Mouse (Mus musculus): ENCODE results near the gene Epb41l4b. TPM values are rescaled to one million over a fixed set of nuclear protein-coding genes. Genes with fewer than 3 reads are reported as not detected.

Epb41l4b gene
- polyA plus RNA-seq, 1 experiment from 2014 or later = 0.29 TPM

DNA sequence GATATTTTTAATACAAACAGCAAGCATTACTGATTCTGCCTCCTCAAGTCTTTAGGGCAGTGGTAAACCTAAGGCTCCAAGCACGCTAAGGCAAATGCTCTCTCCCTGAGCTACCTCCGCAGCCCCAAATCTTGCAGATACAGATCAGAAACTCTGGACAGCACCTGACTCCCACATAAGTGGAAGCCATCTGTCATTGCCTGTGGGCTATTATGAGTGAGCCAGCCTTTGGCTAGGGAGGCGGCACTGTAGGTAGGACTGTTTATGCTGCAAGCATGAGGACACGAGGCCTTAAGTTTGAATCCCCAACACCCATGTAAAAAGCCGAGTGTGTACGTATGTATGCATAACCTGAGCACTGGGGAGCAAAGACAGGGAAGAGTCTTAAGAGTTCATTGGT is 179.6 kb downstream of the Epb41l4b start:
- no peak for ATAC-seq (ENCODE audit: insufficient number of reproducible peaks, low FRiP score)
- no peaks in the 10 kb centered on the region for H3K9me3 ChIP-seq (replicated peaks)
- no peaks in the 10 kb centered on the region for H3K4me1 ChIP-seq (replicated peaks)
- H3K36me3 ChIP-seq = no peaks in the 10 kb centered on the region
- no peak overlapping the region for H3K9ac ChIP-seq
- H3K4me2 ChIP-seq = no peak overlapping the region
- no peaks in the 10 kb centered on the region for H3K27me3 ChIP-seq (replicated peaks)
- no peak overlapping the region for H3K4me3 ChIP-seq
- H3K27ac ChIP-seq (ENCODE audit: poor library complexity, severe bottlenecking) = no peak overlapping the region
- 85% methylated on average over 6 of the region's 6 CpGs for WGBS

DNA sequence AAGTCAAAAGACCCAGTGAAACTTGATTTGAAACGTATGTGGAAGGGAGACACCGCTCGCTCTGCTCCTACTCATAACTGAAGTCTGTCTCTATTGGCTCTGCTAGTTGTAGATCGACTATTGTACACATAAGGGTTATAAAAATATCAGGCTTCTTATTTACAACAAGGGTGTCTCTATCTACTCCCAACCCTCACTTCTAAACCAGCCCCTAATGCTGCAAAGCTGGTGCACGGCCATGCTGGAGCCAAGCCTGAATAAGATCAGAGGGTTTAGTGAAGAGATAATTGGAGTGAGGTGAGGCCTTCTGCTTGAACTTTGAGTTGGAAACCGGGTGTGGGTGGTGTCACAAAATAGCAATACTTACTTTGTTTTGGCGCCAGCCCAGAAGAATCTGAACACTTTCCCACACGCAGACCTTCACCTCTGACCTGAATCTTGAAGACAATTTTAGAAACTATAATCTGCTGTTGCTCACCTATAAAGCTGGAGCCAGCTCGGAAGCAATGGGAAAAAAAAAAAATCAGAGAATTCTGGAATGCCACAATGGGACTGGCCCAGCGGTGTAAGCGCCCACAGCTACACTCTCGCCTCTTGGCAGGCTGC is 181.8 kb downstream of the Epb41l4b start:
- no peak overlapping the region for H3K9ac ChIP-seq
- ATAC-seq (ENCODE audit: insufficient number of reproducible peaks, low FRiP score) = no peak
- H3K4me3 ChIP-seq = no peak overlapping the region
- no peaks in the 10 kb centered on the region for H3K27me3 ChIP-seq (replicated peaks)
- 69% methylated on average over 12 of the region's 12 CpGs for WGBS
- H3K36me3 ChIP-seq = no peaks in the 10 kb centered on the region
- H3K9me3 ChIP-seq (replicated peaks) = no peaks in the 10 kb centered on the region
- H3K4me1 ChIP-seq (replicated peaks) = peaks cover 6% of the 10 kb centered on the region
- no peak overlapping the region for H3K4me2 ChIP-seq
- no peak overlapping the region for H3K27ac ChIP-seq (ENCODE audit: poor library complexity, severe bottlenecking)

DNA sequence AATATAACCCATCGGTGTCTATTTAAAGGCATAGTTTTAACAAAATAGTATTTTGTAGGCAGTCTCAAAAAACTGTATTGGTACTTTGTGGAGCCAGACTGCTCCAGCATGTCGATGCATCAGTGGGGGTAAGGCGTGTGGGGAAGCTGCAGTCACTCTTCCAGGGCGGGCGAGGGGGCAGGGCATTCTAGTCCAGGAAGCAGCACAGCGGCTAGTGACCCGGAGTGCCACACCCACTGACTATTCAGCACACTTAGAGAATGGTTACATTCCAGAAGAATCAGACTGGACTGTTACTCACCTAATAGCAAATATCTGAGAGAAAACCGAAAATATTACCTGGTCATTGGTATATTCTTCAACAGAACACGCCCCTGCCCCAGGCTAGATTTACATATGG is 185.7 kb downstream of the Epb41l4b start:
- no peak overlapping the region for H3K27ac ChIP-seq (ENCODE audit: poor library complexity, severe bottlenecking)
- no peak overlapping the region for H3K4me3 ChIP-seq
- peaks cover 10% of the 10 kb centered on the region for H3K4me1 ChIP-seq (replicated peaks)
- H3K4me2 ChIP-seq = 0 out of 2 replicates have a peak overlapping the region, but pooled peaks have one; percentile 13
- no peaks in the 10 kb centered on the region for H3K9me3 ChIP-seq (replicated peaks)
- no peaks in the 10 kb centered on the region for H3K27me3 ChIP-seq (replicated peaks)
- 36% methylated on average over 9 of the region's 9 CpGs for WGBS
- no peak for ATAC-seq (ENCODE audit: insufficient number of reproducible peaks, low FRiP score)
- no peak overlapping the region for H3K9ac ChIP-seq
- no peaks in the 10 kb centered on the region for H3K36me3 ChIP-seq

- ATAC-seq (ENCODE audit: insufficient number of reproducible peaks, low FRiP score) = no peak
- WGBS = 58% methylated on average over 6 of the region's 6 CpGs
- Histone ChIP-seq H3K27me3 (replicated peaks) (no peaks in the 10 kb centered on the region), H3K4me3 (no peak overlapping the region), H3K4me1 (replicated peaks) (peaks cover 10% of the 10 kb centered on the region), H3K36me3 (no peaks in the 10 kb centered on the region), H3K27ac (ENCODE audit: poor library complexity, severe bottlenecking) (no peak overlapping the region), H3K9me3 (replicated peaks) (no peaks in the 10 kb centered on the region), H3K4me2 (no peak overlapping the region), H3K9ac (no peak overlapping the region)
Measured at GRCm38 (mm10) chr4:56953235-56953634, 190.0 kb downstream of the Epb41l4b start.

- Histone ChIP-seq H3K4me2 (no peak overlapping the region), H3K4me1 (replicated peaks) (peaks cover 6% of the 10 kb centered on the region), H3K27ac (ENCODE audit: poor library complexity, severe bottlenecking) (no peak overlapping the region), H3K9ac (no peak overlapping the region), H3K36me3 (no peaks in the 10 kb centered on the region), H3K9me3 (replicated peaks) (no peaks in the 10 kb centered on the region), H3K4me3 (no peak overlapping the region), H3K27me3 (replicated peaks) (no peaks in the 10 kb centered on the region)
- 78% methylated on average over 3 of the region's 3 CpGs for WGBS
- no peak for ATAC-seq (ENCODE audit: insufficient number of reproducible peaks, low FRiP score)
Measured at GRCm38 (mm10) chr4:56951701-56952100, 191.5 kb downstream of the Epb41l4b start.

DNA sequence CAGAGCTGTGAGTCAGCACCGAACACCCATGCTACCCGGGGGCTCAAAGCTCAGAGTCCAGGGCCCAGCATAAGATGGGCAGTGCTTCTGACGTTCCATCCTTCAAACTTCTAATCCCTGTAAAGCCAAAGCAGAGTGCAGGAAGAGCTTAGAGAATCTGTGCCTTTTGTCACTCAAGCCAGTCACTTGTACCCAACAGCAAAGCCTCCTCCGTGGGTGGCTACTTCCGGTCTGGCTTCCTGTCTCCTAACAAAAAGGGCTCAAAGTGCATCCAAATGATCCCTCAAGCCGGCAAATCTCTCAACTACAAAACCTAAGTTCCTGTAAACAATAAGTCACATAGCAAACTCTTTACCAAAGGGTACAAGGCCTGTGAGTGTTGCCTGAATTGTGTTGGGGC is 193.7 kb downstream of the Epb41l4b start:
- no peak overlapping the region for H3K4me2 ChIP-seq
- no peak overlapping the region for H3K9ac ChIP-seq
- peaks cover 13% of the 10 kb centered on the region for H3K4me1 ChIP-seq (replicated peaks)
- H3K27ac ChIP-seq (ENCODE audit: poor library complexity, severe bottlenecking) = no peak overlapping the region
- H3K9me3 ChIP-seq (replicated peaks) = no peaks in the 10 kb centered on the region
- no peak overlapping the region for H3K4me3 ChIP-seq
- H3K36me3 ChIP-seq = no peaks in the 10 kb centered on the region
- no peaks in the 10 kb centered on the region for H3K27me3 ChIP-seq (replicated peaks)
- ATAC-seq (ENCODE audit: insufficient number of reproducible peaks, low FRiP score) = no peak
- 62% methylated on average over 6 of the region's 6 CpGs for WGBS

- Histone ChIP-seq H3K9me3 (replicated peaks) (no peaks in the 10 kb centered on the region), H3K27me3 (replicated peaks) (no peaks in the 10 kb centered on the region), H3K36me3 (no peaks in the 10 kb centered on the region), H3K4me2 (peak within 1 kb of the TSS; percentile 75), H3K9ac (peak within 1 kb of the TSS; percentile 94), H3K4me1 (replicated peaks) (peaks cover 36% of the 10 kb centered on the region), H3K27ac (ENCODE audit: poor library complexity, severe bottlenecking) (peak within 1 kb of the TSS; percentile 85), H3K4me3 (peak within 1 kb of the TSS; percentile 85)
- peak; percentile 95 for ATAC-seq (ENCODE audit: insufficient number of reproducible peaks, low FRiP score)
- under 1% methylated on average over 106 of the region's 107 CpGs for WGBS
Measured at GRCm38 (mm10) chr4:56946641-56947640, 196.3 kb downstream of the Epb41l4b start, which contains the start of gene Tmem245. Tmem245 (minus strand) TSS chr4:56947437.

DNA sequence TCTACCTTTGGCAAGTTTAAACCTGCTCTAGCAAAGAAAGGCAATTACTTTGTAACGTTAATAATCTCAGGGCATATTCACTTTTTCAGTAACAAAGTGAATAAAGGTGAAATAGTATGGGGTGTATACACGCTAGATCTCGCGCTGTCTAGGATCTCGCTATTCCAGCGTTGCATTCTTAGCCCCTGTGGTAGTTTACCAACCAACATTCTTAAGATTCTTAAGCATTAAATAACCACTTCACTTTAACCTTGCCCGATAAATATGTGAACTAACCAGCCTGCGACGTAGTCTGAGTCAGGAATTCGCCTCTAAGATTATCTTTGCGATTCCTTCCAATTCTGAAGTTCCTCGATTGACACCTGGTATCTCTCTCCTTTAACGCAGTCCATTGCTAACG is 197.1 kb downstream of the Epb41l4b start:
- no peak for ATAC-seq (ENCODE audit: insufficient number of reproducible peaks, low FRiP score)
- H3K9ac ChIP-seq = peak overlapping the region; percentile 94
- peak overlapping the region; percentile 85 for H3K4me3 ChIP-seq
- H3K4me1 ChIP-seq (replicated peaks) = peaks cover 40% of the 10 kb centered on the region
- H3K27ac ChIP-seq (ENCODE audit: poor library complexity, severe bottlenecking) = peak overlapping the region; percentile 85
- H3K27me3 ChIP-seq (replicated peaks) = no peaks in the 10 kb centered on the region
- H3K36me3 ChIP-seq = no peaks in the 10 kb centered on the region
- H3K9me3 ChIP-seq (replicated peaks) = no peaks in the 10 kb centered on the region
- peak overlapping the region; percentile 75 for H3K4me2 ChIP-seq
- WGBS = 1% methylated on average over 14 of the region's 14 CpGs

DNA sequence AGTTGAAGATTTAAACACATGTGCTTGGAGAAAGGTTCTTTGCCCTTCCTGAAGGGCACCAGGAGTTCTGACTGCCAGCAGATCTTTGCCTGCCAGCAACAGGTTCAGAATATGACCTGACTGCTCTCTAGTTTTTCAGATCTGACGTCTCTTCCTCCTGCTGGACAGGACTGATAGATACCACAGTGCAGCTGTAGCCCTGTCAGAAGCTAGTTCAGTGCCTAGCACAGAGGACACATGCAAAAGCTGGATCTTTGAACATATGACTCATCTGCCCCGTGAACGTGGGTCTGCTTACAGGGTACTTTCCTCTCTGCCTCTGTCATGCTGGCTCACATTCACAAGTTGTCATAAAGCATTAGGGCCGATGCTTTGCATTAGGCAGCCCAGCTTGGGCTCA is 199.0 kb downstream of the Epb41l4b start:
- WGBS = 35% methylated on average over 4 of the region's 4 CpGs
- Histone ChIP-seq H3K4me3 (0 out of 2 replicates have a peak overlapping the region, but pooled peaks have one; percentile 15), H3K27ac (ENCODE audit: poor library complexity, severe bottlenecking) (peak overlapping the region; percentile 71), H3K4me1 (replicated peaks) (peaks cover 55% of the 10 kb centered on the region), H3K36me3 (no peaks in the 10 kb centered on the region), H3K4me2 (peak overlapping the region; percentile 58), H3K27me3 (replicated peaks) (no peaks in the 10 kb centered on the region), H3K9ac (peak overlapping the region; percentile 54), H3K9me3 (replicated peaks) (no peaks in the 10 kb centered on the region)
- ATAC-seq (ENCODE audit: insufficient number of reproducible peaks, low FRiP score) = no peak

- H3K27ac ChIP-seq (ENCODE audit: poor library complexity, severe bottlenecking) = 0 out of 2 replicates have a peak overlapping the region, but pooled peaks have one; percentile 71
Measured at GRCm38 (mm10) chr4:56943258-56943657, 200.0 kb downstream of the Epb41l4b start.

GRCm38 (mm10) chr4:56942567-56942966 is 200.7 kb downstream of the Epb41l4b start:
- no peak overlapping the region for H3K9ac ChIP-seq
- ATAC-seq (ENCODE audit: insufficient number of reproducible peaks, low FRiP score) = no peak
- peaks cover 5% of the 10 kb centered on the region; the same call in 1 of the 2 replicates for H3K36me3 ChIP-seq
- H3K27me3 ChIP-seq (replicated peaks) = no peaks in the 10 kb centered on the region
- no peak overlapping the region for H3K4me3 ChIP-seq
- peak overlapping the region; percentile 53 for H3K27ac ChIP-seq (ENCODE audit: poor library complexity, severe bottlenecking)
- WGBS = 74% methylated on average over 1 of the region's 1 CpGs
- H3K4me2 ChIP-seq = peak overlapping the region; percentile 5; the same call in 1 of the 2 replicates
- H3K4me1 ChIP-seq (replicated peaks) = peaks cover 67% of the 10 kb centered on the region
- no peaks in the 10 kb centered on the region for H3K9me3 ChIP-seq (replicated peaks)

More at GRCm38 (mm10) chr4:56943258-56943657, 200.0 kb downstream of the Epb41l4b start:
- peak overlapping the region; percentile 58; the same call in 1 of the 2 replicates for H3K4me2 ChIP-seq
- H3K4me3 ChIP-seq = no peak overlapping the region
- H3K36me3 ChIP-seq = peaks cover 5% of the 10 kb centered on the region; the same call in 1 of the 2 replicates
- WGBS = 68% methylated on average over 1 of the region's 1 CpGs
- H3K4me1 ChIP-seq (replicated peaks) = peaks cover 63% of the 10 kb centered on the region
- no peaks in the 10 kb centered on the region for H3K9me3 ChIP-seq (replicated peaks)
- no peak for ATAC-seq (ENCODE audit: insufficient number of reproducible peaks, low FRiP score)
- no peak overlapping the region for H3K9ac ChIP-seq
- H3K27me3 ChIP-seq (replicated peaks) = no peaks in the 10 kb centered on the region
